Mouse (Mus musculus): ENCODE measurements around the gene Mgat4a. TPM values are rescaled to one million over a fixed set of nuclear protein-coding genes. Genes with fewer than 3 reads are reported as not detected.

The Mgat4a gene
- total and polyA plus RNA-seq, 3 experiments, result 4.5 to 11.8 (median 8.7) TPM

GRCm38 (mm10) chr1:37560356-37560755, 19.5 kb upstream of the Mgat4a start:
- Histone ChIP-seq H3K79me2 (replicated peaks; ENCODE audit: control insufficient read depth, insufficient read depth, low read length) (no peaks in the 10 kb centered on the region), H3K4me3 (no peak overlapping the region), H3K27me3 (ENCODE audit: control insufficient read depth, insufficient read depth, low read length) (no peaks in the 10 kb centered on the region), H3K36me3 (ENCODE audit: control insufficient read depth, insufficient read depth, low read length) (no peaks in the 10 kb centered on the region), H3K9ac (ENCODE audit: low read depth, low read length) (no peak overlapping the region), H3K27ac (no peak overlapping the region), H3K4me1 (ENCODE audit: control insufficient read depth, insufficient read depth, low read length) (no peaks in the 10 kb centered on the region)
- intact Hi-C loops (cut with DNase I), result no loop called here
- 79% methylated on average over 4 of the region's 4 CpGs for WGBS
- DNase-seq, result no peak
- TF ChIP-seq EP300 (IDR thresholded peaks at IDR 0.05; ENCODE audit: insufficient read depth, low read depth, low read length) (no peak), POLR2A (IDR thresholded peaks at IDR 0.05; ENCODE audit: insufficient read depth, low read depth, low read length) (no peak), CTCF (IDR thresholded peaks at IDR 0.05) (no peak)

- intact Hi-C loops (cut with DNase I), result no loop called here
- H3K79me2 ChIP-seq (replicated peaks; ENCODE audit: control insufficient read depth, insufficient read depth, low read length), result no peaks in the 10 kb centered on the region
- no peak for TF ChIP-seq CTCF (IDR thresholded peaks at IDR 0.05)
- no peak for TF ChIP-seq EP300 (IDR thresholded peaks at IDR 0.05; ENCODE audit: insufficient read depth, low read depth, low read length)
- no peak for TF ChIP-seq POLR2A (IDR thresholded peaks at IDR 0.05; ENCODE audit: insufficient read depth, low read depth, low read length)
- H3K4me1 ChIP-seq (ENCODE audit: control insufficient read depth, insufficient read depth, low read length), result no peaks in the 10 kb centered on the region
- H3K9ac ChIP-seq (ENCODE audit: low read depth, low read length), result no peak overlapping the region
- no peaks in the 10 kb centered on the region for H3K27me3 ChIP-seq (ENCODE audit: control insufficient read depth, insufficient read depth, low read length)
- 66% methylated on average over 7 of the region's 7 CpGs for WGBS
- H3K4me3 ChIP-seq, result no peak overlapping the region
- DNase-seq, result no peak
- H3K36me3 ChIP-seq (ENCODE audit: control insufficient read depth, insufficient read depth, low read length), result no peaks in the 10 kb centered on the region
- H3K27ac ChIP-seq, result no peak overlapping the region
Measured at GRCm38 (mm10) chr1:37551986-37552385, 11.2 kb upstream of the Mgat4a start.

- intact Hi-C loops (cut with DNase I), result no loop called here
- WGBS, result 87% methylated on average over 8 of the region's 8 CpGs
- no peak for TF ChIP-seq POLR2A (IDR thresholded peaks at IDR 0.05; ENCODE audit: insufficient read depth, low read depth, low read length)
- no peak for TF ChIP-seq CTCF (IDR thresholded peaks at IDR 0.05)
Measured at GRCm38 (mm10) chr1:37549501-37549900, 8.7 kb upstream of the Mgat4a start.

GRCm38 (mm10) chr1:37546398-37547051, 5.7 kb upstream of the Mgat4a start:
- intact Hi-C loops (cut with DNase I), result no loop called here
- H3K4me3 ChIP-seq, result no peak overlapping the region
- no peaks in the 10 kb centered on the region; the same call in 1 of the 2 replicates for H3K4me1 ChIP-seq (ENCODE audit: control insufficient read depth, insufficient read depth, low read length)
- no peaks in the 10 kb centered on the region for H3K36me3 ChIP-seq (ENCODE audit: control insufficient read depth, insufficient read depth, low read length)
- H3K9ac ChIP-seq (ENCODE audit: low read depth, low read length), result no peak overlapping the region
- no peaks in the 10 kb centered on the region for H3K79me2 ChIP-seq (replicated peaks; ENCODE audit: control insufficient read depth, insufficient read depth, low read length)
- WGBS, result 74% methylated on average over 11 of the region's 11 CpGs
- DNase-seq, result no peak
- no peak overlapping the region for H3K27ac ChIP-seq
- H3K27me3 ChIP-seq (ENCODE audit: control insufficient read depth, insufficient read depth, low read length), result no peaks in the 10 kb centered on the region
- TF ChIP-seq POLR2A (IDR thresholded peaks at IDR 0.05; ENCODE audit: insufficient read depth, low read depth, low read length) (no peak), EP300 (IDR thresholded peaks at IDR 0.05; ENCODE audit: insufficient read depth, low read depth, low read length) (no peak), CTCF (IDR thresholded peaks at IDR 0.05) (no peak)

More at GRCm38 (mm10) chr1:37549501-37549900, 8.7 kb upstream of the Mgat4a start:
- Histone ChIP-seq H3K9ac (ENCODE audit: low read depth, low read length) (no peak overlapping the region), H3K27me3 (ENCODE audit: control insufficient read depth, insufficient read depth, low read length) (no peaks in the 10 kb centered on the region), H3K36me3 (ENCODE audit: control insufficient read depth, insufficient read depth, low read length) (no peaks in the 10 kb centered on the region), H3K4me3 (no peak overlapping the region), H3K27ac (no peak overlapping the region), H3K4me1 (ENCODE audit: control insufficient read depth, insufficient read depth, low read length) (no peaks in the 10 kb centered on the region; the same call in 1 of the 2 replicates), H3K79me2 (replicated peaks; ENCODE audit: control insufficient read depth, insufficient read depth, low read length) (no peaks in the 10 kb centered on the region)
- DNase-seq, result no peak

GRCm38 (mm10) chr1:37544251-37544650, 3.4 kb upstream of the Mgat4a start:
- Histone ChIP-seq H3K9ac (ENCODE audit: low read depth, low read length) (no peak overlapping the region), H3K4me3 (no peak overlapping the region), H3K36me3 (ENCODE audit: control insufficient read depth, insufficient read depth, low read length) (no peaks in the 10 kb centered on the region), H3K79me2 (replicated peaks; ENCODE audit: control insufficient read depth, insufficient read depth, low read length) (peaks cover 1% of the 10 kb centered on the region; the same call in 1 of the 2 replicates), H3K27me3 (ENCODE audit: control insufficient read depth, insufficient read depth, low read length) (no peaks in the 10 kb centered on the region), H3K27ac (no peak overlapping the region), H3K4me1 (ENCODE audit: control insufficient read depth, insufficient read depth, low read length) (peaks cover 3% of the 10 kb centered on the region; the same call in 1 of the 2 replicates)
- TF ChIP-seq POLR2A (IDR thresholded peaks at IDR 0.05; ENCODE audit: insufficient read depth, low read depth, low read length) (no peak), EP300 (IDR thresholded peaks at IDR 0.05; ENCODE audit: insufficient read depth, low read depth, low read length) (no peak), CTCF (IDR thresholded peaks at IDR 0.05) (no peak)
- DNase-seq, result no peak
- intact Hi-C loops (cut with DNase I), result loop anchor here (5.0 kb wide), 1 partner anchor 43 kb away; no protein-coding TSS in a partner anchor
- 48% methylated on average over 9 of the region's 9 CpGs for WGBS

GRCm38 (mm10) chr1:37543057-37543456, 2.2 kb upstream of the Mgat4a start:
- WGBS, result 64% methylated on average over 1 of the region's 1 CpGs

More at GRCm38 (mm10) chr1:37543057-37543456, 2.2 kb upstream of the Mgat4a start:
- H3K36me3 ChIP-seq (ENCODE audit: control insufficient read depth, insufficient read depth, low read length), result no peaks in the 10 kb centered on the region; the same call in 1 of the 2 replicates
- no peak overlapping the region for H3K27ac ChIP-seq
- intact Hi-C loops (cut with DNase I), result loop anchor here (5.0 kb wide), 1 partner anchor 44 kb away; no protein-coding TSS in a partner anchor
- TF ChIP-seq EP300 (IDR thresholded peaks at IDR 0.05; ENCODE audit: insufficient read depth, low read depth, low read length), result no peak
- no peak for TF ChIP-seq POLR2A (IDR thresholded peaks at IDR 0.05; ENCODE audit: insufficient read depth, low read depth, low read length)
- TF ChIP-seq CTCF (IDR thresholded peaks at IDR 0.05), result no peak
- H3K9ac ChIP-seq (ENCODE audit: low read depth, low read length), result no peak overlapping the region
- H3K4me1 ChIP-seq (ENCODE audit: control insufficient read depth, insufficient read depth, low read length), result peaks cover 3% of the 10 kb centered on the region; the same call in 1 of the 2 replicates
- H3K79me2 ChIP-seq (replicated peaks; ENCODE audit: control insufficient read depth, insufficient read depth, low read length), result peaks cover 1% of the 10 kb centered on the region; the same call in 1 of the 2 replicates
- no peak overlapping the region for H3K4me3 ChIP-seq
- no peak for DNase-seq
- no peaks in the 10 kb centered on the region for H3K27me3 ChIP-seq (ENCODE audit: control insufficient read depth, insufficient read depth, low read length)
